In genomic region chr17:75435599-75435998, GRCm38 (mm10) we compare ENCODE assay signal across 9 mouse cellular contexts. TPM values are rescaled to one million over a fixed set of nuclear protein-coding genes. Genes with fewer than 3 reads are reported as not detected.
A peak's percentile ranks its signal among the peaks of the same experiment; 100 is the strongest.
DNase-seq lines count a peak whose midpoint lies in the region; ATAC-seq lines count a peak whose summit lies in the region.
"Had no signal": no experiment of that assay in that cellular context is flagged by ENCODE, and none has a peak within 500 bp of the region (broad histone marks: within the 10 kb centered on the region; RNA-seq: fewer than 3 reads in every experiment).

Gene Rasgrp3, plus strand, starts transcription at chr17:75435896.

- no peak within 1 kb of the TSS for H3K4me2 ChIP-seq in neural tube, embryonic 14.5 days (ENCODE audit: low read depth, low read length)

- 63% methylated on average over 6 of the region's 6 CpGs for WGBS in neural tube, embryonic 14.5 days

- H3K36me3 ChIP-seq in neural tube, embryonic 14.5 days (ENCODE audit: control insufficient read depth, insufficient read depth, low read length), result no peaks in the 10 kb centered on the region

- no peaks in the 10 kb centered on the region; the same call in 1 of the 2 replicates for H3K4me1 ChIP-seq in neural tube, embryonic 14.5 days (ENCODE audit: control insufficient read depth, insufficient read depth, low read length)

- no peak for ATAC-seq in neural tube, embryonic 14.5 days (ENCODE audit: low read depth)

- no peak within 1 kb of the TSS for H3K27ac ChIP-seq in neural tube, embryonic 14.5 days (ENCODE audit: low read depth, low read length)

- H3K9me3 ChIP-seq in neural tube, embryonic 14.5 days (ENCODE audit: control insufficient read depth, low read length), result no peaks in the 10 kb centered on the region

- no peaks in the 10 kb centered on the region for H3K27me3 ChIP-seq in neural tube, embryonic 14.5 days (ENCODE audit: control insufficient read depth, insufficient read depth, low read length)

- H3K9ac ChIP-seq in neural tube, embryonic 14.5 days (replicated peaks; ENCODE audit: low read depth, low read length), result no peak within 1 kb of the TSS; the same call in 1 of the 2 replicates

- H3K4me3 ChIP-seq in neural tube, embryonic 14.5 days (ENCODE audit: low read depth, low read length), result 0 out of 2 replicates have a peak within 1 kb of the TSS, but pooled peaks have one; percentile 1
- H3K4me3 ChIP-seq: myocyte had no signal

- peak; percentile 12 for DNase-seq in embryo, embryonic 11 days
- DNase-seq in embryo, embryonic 9.5 days (ENCODE audit: extremely low spot score), result no peak
- DNase-seq in adrenal gland, adult 18-20 months (ENCODE audit: low spot score in 2 of 2), result no peak
- peak; percentile 65 to 82 for DNase-seq in heart, adult 18-20 months
- peak; percentile 43 for DNase-seq in kidney, postnatal 10 days
- no peak for DNase-seq in cerebellum, postnatal 36 days
- no peak for DNase-seq in retina, postnatal 1 day

RNA-seq across cellular contexts. Expression of gene Rasgrp3, which starts in this region (rescaled TPM):
- 10 to 100 TPM; 13.8 to 14.8 TPM for total RNA-seq in adrenal gland, adult 18-20 months (2021)
- 10 to 100 TPM; 20.2 to 29.6 TPM for total RNA-seq in heart, adult 18-20 months (2021)
- polyA plus RNA-seq in neural tube, embryonic 14.5 days (2014; fragmentation: Nextera tagmentation; extraction: Ambion mirVana), result 4.7 and 8.9 TPM in 2 replicates

Comparison
In these comparisons a context has a peak if more than half of its experiments do, and no peak if none do; other contexts are left out.
1. DNase-seq: peak in embryo, embryonic 11 days (single experiment), heart, adult 18-20 months (2 of 2) and kidney, postnatal 10 days (single experiment); none in embryo, embryonic 9.5 days (single experiment), adrenal gland, adult 18-20 months (0 of 2), cerebellum, postnatal 36 days (0 of 2) and retina, postnatal 1 day (single experiment).